In genomic region chr3:138526073-138526915, GRCm38 (mm10) we compare ENCODE assay signal across 8 mouse cellular contexts. TPM values are rescaled to one million over a fixed set of nuclear protein-coding genes. Genes with fewer than 3 reads are reported as not detected.
DNase-seq lines count a peak whose midpoint lies in the region; ATAC-seq and TF ChIP-seq lines count a peak whose summit lies in the region.

Gene Eif4e (plus strand): TSS chr3:138526179.

- peak within 1 kb of the TSS; percentile 91 for H3K27ac ChIP-seq in embryonic facial prominence, embryonic 13.5 days
- H3K27ac ChIP-seq in heart, adult 2 months = peak within 1 kb of the TSS; percentile 81
- peak within 1 kb of the TSS; percentile 92 for H3K27ac ChIP-seq in kidney, adult 2 months (ENCODE audit: insufficient read depth, low read depth, low read length)
- peak within 1 kb of the TSS; percentile 93 for H3K27ac ChIP-seq in limb, embryonic 14.5 days (replicated peaks; ENCODE audit: low read depth, low read length)
- peak within 1 kb of the TSS; percentile 60 for H3K27ac ChIP-seq in midbrain, embryonic 15.5 days

- no peak for TF ChIP-seq EP300 in heart, adult 2 months (IDR thresholded peaks at IDR 0.05; ENCODE audit: insufficient read depth, low read depth, low read length)

- H3K4me3 ChIP-seq in embryonic facial prominence, embryonic 13.5 days = peak within 1 kb of the TSS; percentile 99
- H3K4me3 ChIP-seq in heart, adult 2 months = peak within 1 kb of the TSS; percentile 92
- H3K4me3 ChIP-seq in kidney, adult 2 months (ENCODE audit: insufficient read depth, low read depth, low read length) = peak within 1 kb of the TSS; percentile 76
- H3K4me3 ChIP-seq in limb, embryonic 14.5 days (replicated peaks; ENCODE audit: low read length) = peak within 1 kb of the TSS; percentile 96
- H3K4me3 ChIP-seq in midbrain, embryonic 15.5 days = peak within 1 kb of the TSS; percentile 99

- no peak for TF ChIP-seq POLR2A in heart, adult 2 months (IDR thresholded peaks at IDR 0.05; ENCODE audit: insufficient read depth, low read depth, low read length)
- no peak for TF ChIP-seq POLR2A in kidney, adult 2 months (IDR thresholded peaks at IDR 0.05; ENCODE audit: low read depth, low read length)
- TF ChIP-seq POLR2A in limb, embryonic 14.5 days (IDR thresholded peaks at IDR 0.05; ENCODE audit: borderline replicate concordance, extremely low read depth, insufficient read depth, insufficient read length) = no peak

- 1% methylated on average over 39 of the region's 39 CpGs for WGBS in embryonic facial prominence, embryonic 13.5 days
- 6% methylated on average over 39 of the region's 39 CpGs for WGBS in heart, adult 2 months
- 5% methylated on average over 39 of the region's 39 CpGs for WGBS in kidney, adult 2 months
- 3% methylated on average over 39 of the region's 39 CpGs for WGBS in limb, embryonic 14.5 days
- 2% methylated on average over 39 of the region's 39 CpGs for WGBS in midbrain, embryonic 15.5 days

- peaks cover 5% of the 10 kb centered on the region; the same call in 1 of the 2 replicates for H3K79me2 ChIP-seq in heart, adult 2 months (replicated peaks; ENCODE audit: control insufficient read depth, insufficient read depth, low read length)

- 0 out of 2 replicates have a peak, but pooled peaks have one; percentile 38 for ATAC-seq in embryonic facial prominence, embryonic 13.5 days (ENCODE audit: insufficient number of reproducible peaks, insufficient read depth, low FRiP score, low TSS enrichment, low read depth)
- 0 out of 2 replicates have a peak, but pooled peaks have one; percentile 5 for ATAC-seq in limb, embryonic 14.5 days (ENCODE audit: low FRiP score, low read depth)
- peak; percentile 43 for ATAC-seq in midbrain, embryonic 15.5 days (replicated peaks)

- no peaks in the 10 kb centered on the region for H3K9me3 ChIP-seq in embryonic facial prominence, embryonic 13.5 days
- H3K9me3 ChIP-seq in limb, embryonic 14.5 days (ENCODE audit: control insufficient read depth, low read length) = no peaks in the 10 kb centered on the region
- no peaks in the 10 kb centered on the region for H3K9me3 ChIP-seq in midbrain, embryonic 15.5 days

- peaks cover 21% of the 10 kb centered on the region for H3K4me1 ChIP-seq in embryonic facial prominence, embryonic 13.5 days
- peaks cover 6% of the 10 kb centered on the region for H3K4me1 ChIP-seq in heart, adult 2 months (ENCODE audit: control insufficient read depth, insufficient read depth, low read length)
- H3K4me1 ChIP-seq in kidney, adult 2 months (ENCODE audit: control insufficient read depth, insufficient read depth, low read length) = peaks cover 8% of the 10 kb centered on the region; the same call in 1 of the 2 replicates
- peaks cover 21% of the 10 kb centered on the region for H3K4me1 ChIP-seq in limb, embryonic 14.5 days (ENCODE audit: control insufficient read depth, insufficient read depth, low read length)
- peaks cover 27% of the 10 kb centered on the region for H3K4me1 ChIP-seq in midbrain, embryonic 15.5 days

- no peak for TF ChIP-seq CTCF in heart, adult 2 months (IDR thresholded peaks at IDR 0.05)
- TF ChIP-seq CTCF in kidney, adult 2 months (conservative IDR thresholded peaks at IDR 0.05; ENCODE audit: insufficient read depth, insufficient read length, low read depth, low read length) = no peak

- no peaks in the 10 kb centered on the region for H3K27me3 ChIP-seq in embryonic facial prominence, embryonic 13.5 days
- no peaks in the 10 kb centered on the region for H3K27me3 ChIP-seq in heart, adult 2 months (ENCODE audit: control insufficient read depth, insufficient read depth, low read length)
- no peaks in the 10 kb centered on the region for H3K27me3 ChIP-seq in kidney, adult 2 months (replicated peaks; ENCODE audit: control insufficient read depth, insufficient read depth, low read length)
- no peaks in the 10 kb centered on the region for H3K27me3 ChIP-seq in limb, embryonic 14.5 days (ENCODE audit: control insufficient read depth, insufficient read depth, low read length)
- H3K27me3 ChIP-seq in midbrain, embryonic 15.5 days (replicated peaks) = 0 out of 2 replicates have a peak, but pooled peaks cover 3% of the 10 kb centered on the region
- H3K27me3 ChIP-seq in splenic B cell, adult 2 months (ENCODE audit: control insufficient read depth, insufficient read depth, low read length, poor library complexity, severe bottlenecking) = no peaks in the 10 kb centered on the region

- H3K9ac ChIP-seq in embryonic facial prominence, embryonic 13.5 days = peak within 1 kb of the TSS; percentile 72
- H3K9ac ChIP-seq in heart, adult 2 months (ENCODE audit: low read depth, low read length) = peak within 1 kb of the TSS; percentile 77
- peak within 1 kb of the TSS; percentile 77 for H3K9ac ChIP-seq in limb, embryonic 14.5 days (ENCODE audit: low read depth, low read length, severe bottlenecking)
- peak within 1 kb of the TSS; percentile 50 for H3K9ac ChIP-seq in midbrain, embryonic 15.5 days

- peak within 1 kb of the TSS; percentile 81 for H3K4me2 ChIP-seq in embryonic facial prominence, embryonic 13.5 days
- H3K4me2 ChIP-seq in limb, embryonic 14.5 days (replicated peaks; ENCODE audit: low read depth, low read length, severe bottlenecking) = peak within 1 kb of the TSS; percentile 92
- peak within 1 kb of the TSS; percentile 91 for H3K4me2 ChIP-seq in midbrain, embryonic 15.5 days

- peak; percentile 30 for DNase-seq in layer of hippocampus, adult 11-12 months (ENCODE audit: low spot score)
- no peak for DNase-seq in layer of hippocampus, adult 9-10 months (ENCODE audit: low spot score)
- DNase-seq in heart, adult 2 months = peak; percentile 67 to 69
- DNase-seq in kidney, adult 2 months = peak; percentile 89
- DNase-seq in limb, embryonic 14.5 days (ENCODE audit: low spot score) = peak; percentile 39
- peak; percentile 39 for DNase-seq in splenic B cell, adult 2 months (ENCODE audit: low read depth, low spot score)

- intact Hi-C loops in heart, adult 2 months (cut with DNase I) = loop anchor here (2.0 to 5.0 kb wide), 4 partner anchors 25 to 216 kb away; partner anchors contain the start of genes Adh5, Metap1 and Tspan5

- H3K36me3 ChIP-seq in embryonic facial prominence, embryonic 13.5 days = no peaks in the 10 kb centered on the region
- H3K36me3 ChIP-seq in heart, adult 2 months (ENCODE audit: control insufficient read depth, insufficient read depth, low read length) = peaks cover 15% of the 10 kb centered on the region; the same call in 1 of the 2 replicates
- no peaks in the 10 kb centered on the region for H3K36me3 ChIP-seq in kidney, adult 2 months (ENCODE audit: control insufficient read depth, insufficient read depth, low read length)
- no peaks in the 10 kb centered on the region for H3K36me3 ChIP-seq in limb, embryonic 14.5 days (ENCODE audit: control insufficient read depth, insufficient read depth, low read length)
- H3K36me3 ChIP-seq in midbrain, embryonic 15.5 days (replicated peaks) = no peaks in the 10 kb centered on the region
- no peaks in the 10 kb centered on the region for H3K36me3 ChIP-seq in splenic B cell, adult 2 months (ENCODE audit: control insufficient read depth, insufficient read depth, low read length, poor library complexity, severe bottlenecking)

RNA-seq across cellular contexts. Expression of gene Eif4e, which starts in this region (rescaled TPM):
- polyA plus RNA-seq in embryonic facial prominence, embryonic 13.5 days (2015; fragmentation: Nextera tagmentation; extraction: Ambion mirVana) = 382 and 420 TPM in 2 replicates
- 100 to 1,000 TPM; 171 to 195 TPM for total RNA-seq in heart, adult 2 months (2021)
- 56.3 and 128 TPM in 2 replicates for polyA plus RNA-seq in heart, adult 2 months (2012; rRNA removed)
- polyA plus RNA-seq in kidney, adult 2 months (2012; rRNA removed) = 17.5 and 33.6 TPM in 2 replicates
- 160 and 205 TPM in 2 replicates for polyA plus RNA-seq in limb, embryonic 14.5 days (2012; rRNA removed)
- 327 and 331 TPM in 2 replicates for polyA plus RNA-seq in limb, embryonic 14.5 days (2014; fragmentation: Nextera tagmentation; extraction: Ambion mirVana)
- 356 and 364 TPM in 2 replicates for polyA plus RNA-seq in midbrain, embryonic 15.5 days (2015; fragmentation: Nextera tagmentation; extraction: Ambion mirVana)
